8 mouse cellular contexts compared by ENCODE assay signal in the genomic region with DNA sequence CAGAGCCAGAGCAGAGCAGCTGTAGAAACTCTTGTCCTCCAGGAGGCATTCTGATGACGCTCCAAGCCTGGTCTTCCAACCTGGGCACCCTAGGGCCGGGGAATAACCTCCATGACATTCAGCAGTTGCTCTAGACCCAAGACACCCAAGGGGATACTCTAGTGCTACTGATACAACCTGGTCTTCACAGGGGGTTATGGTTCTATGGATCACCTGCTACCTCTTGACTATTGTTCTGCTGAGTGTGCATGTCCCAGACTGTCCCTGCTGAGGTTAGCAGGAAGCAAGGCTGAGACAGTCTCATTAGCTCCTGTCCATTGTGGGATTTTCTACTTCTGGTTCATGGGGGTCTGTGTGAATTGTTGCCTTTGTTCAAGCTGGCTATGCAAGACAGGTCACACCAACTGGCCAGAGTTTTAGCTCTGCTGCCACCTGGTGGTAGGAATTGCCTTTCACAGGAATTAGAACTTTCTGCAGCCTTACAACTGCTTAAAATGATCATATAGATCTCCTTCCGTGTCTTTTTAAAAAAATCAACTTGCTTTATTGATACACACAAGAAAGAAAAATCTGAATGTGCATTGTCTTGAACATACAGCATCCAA. TPM values are rescaled to one million over a fixed set of nuclear protein-coding genes. Genes with fewer than 3 reads are reported as not detected.
DNase-seq lines count a peak whose midpoint lies in the region; ATAC-seq and TF ChIP-seq lines count a peak whose summit lies in the region.
"Had no signal": no experiment of that assay in that cellular context is flagged by ENCODE, and none has a peak within 500 bp of the region (broad histone marks: within the 10 kb centered on the region; RNA-seq: fewer than 3 reads in every experiment).

No protein-coding gene starts in this region.

- no peak overlapping the region for H3K9ac ChIP-seq in intestine, embryonic 15.5 days
- H3K9ac ChIP-seq in midbrain, embryonic 12.5 days (replicated peaks) = no peak overlapping the region
- H3K9ac ChIP-seq: stomach, embryonic 15.5 days had no signal

- no peak overlapping the region for H3K4me2 ChIP-seq in intestine, embryonic 15.5 days (replicated peaks)
- H3K4me2 ChIP-seq in midbrain, embryonic 12.5 days (replicated peaks) = no peak overlapping the region
- H3K4me2 ChIP-seq: stomach, embryonic 15.5 days had no signal

- no peak overlapping the region for H3K4me3 ChIP-seq in cerebellum, adult 2 months (replicated peaks; ENCODE audit: insufficient read depth, low read depth, low read length)
- H3K4me3 ChIP-seq in intestine, embryonic 15.5 days (replicated peaks) = no peak overlapping the region
- H3K4me3 ChIP-seq in midbrain, embryonic 12.5 days = no peak overlapping the region
- H3K4me3 ChIP-seq: stomach, embryonic 15.5 days had no signal

- H3K4me1 ChIP-seq in cerebellum, adult 2 months (ENCODE audit: control insufficient read depth, insufficient read depth, low read length) = no peaks in the 10 kb centered on the region
- H3K4me1 ChIP-seq in intestine, embryonic 15.5 days (replicated peaks) = no peaks in the 10 kb centered on the region
- H3K4me1 ChIP-seq in midbrain, embryonic 12.5 days = no peaks in the 10 kb centered on the region
- H3K4me1 ChIP-seq: stomach, embryonic 15.5 days had no signal

- intact Hi-C loops in left cerebral cortex, postnatal 10 days (cut with DNase I) = loop anchor here (5.0 kb wide), 1 partner anchor 212 kb away; no protein-coding TSS in a partner anchor

- no peaks in the 10 kb centered on the region for H3K9me3 ChIP-seq in intestine, embryonic 15.5 days
- no peaks in the 10 kb centered on the region for H3K9me3 ChIP-seq in midbrain, embryonic 12.5 days
- H3K9me3 ChIP-seq: stomach, embryonic 15.5 days had no signal

- no peaks in the 10 kb centered on the region for H3K36me3 ChIP-seq in intestine, embryonic 15.5 days
- no peaks in the 10 kb centered on the region for H3K36me3 ChIP-seq in midbrain, embryonic 12.5 days
- H3K36me3 ChIP-seq: stomach, embryonic 15.5 days had no signal

- ATAC-seq in frontal cortex, adult (ENCODE audit: low TSS enrichment) = peak; percentile 58; the same call in 1 of the 2 replicates
- ATAC-seq in intestine, embryonic 15.5 days = peak; percentile 65; the same call in 1 of the 2 replicates
- peak; percentile 84 for ATAC-seq in midbrain, embryonic 12.5 days (ENCODE audit: low FRiP score, low read depth)

- DNase-seq in ZHBTc4 (ENCODE audit: low read depth, low spot score) = peak; percentile 80
- peak; percentile 60 to 75 for DNase-seq in cerebellum, adult 2 months
- peak; percentile 69 to 70 for DNase-seq in left cerebral cortex, postnatal 10 days (ENCODE audit: extremely low spot score in 1 of 2, low spot score in 2 of 2)
- peak; percentile 24 to 73 for DNase-seq in spleen, adult 18-20 months

- TF ChIP-seq POLR2A in cerebellum, adult 2 months (IDR thresholded peaks at IDR 0.05; ENCODE audit: borderline replicate concordance, insufficient read depth, low read length) = no peak

- no peaks in the 10 kb centered on the region for H3K27me3 ChIP-seq in cerebellum, adult 2 months (ENCODE audit: control insufficient read depth, insufficient read depth, low read length)
- H3K27me3 ChIP-seq in intestine, embryonic 15.5 days (replicated peaks) = no peaks in the 10 kb centered on the region
- no peaks in the 10 kb centered on the region for H3K27me3 ChIP-seq in midbrain, embryonic 12.5 days
- H3K27me3 ChIP-seq: stomach, embryonic 15.5 days had no signal

- 44% methylated on average over 3 of the region's 3 CpGs for WGBS in cerebellum, adult 2 months
- WGBS in intestine, embryonic 15.5 days = 48% methylated on average over 3 of the region's 3 CpGs
- WGBS in midbrain, embryonic 12.5 days = 47% methylated on average over 3 of the region's 3 CpGs

- no peak overlapping the region for H3K27ac ChIP-seq in cerebellum, adult 2 months (ENCODE audit: insufficient read depth, low read length)
- no peak overlapping the region for H3K27ac ChIP-seq in intestine, embryonic 15.5 days
- no peak overlapping the region for H3K27ac ChIP-seq in midbrain, embryonic 12.5 days (replicated peaks)
- H3K27ac ChIP-seq: stomach, embryonic 15.5 days had no signal

- TF ChIP-seq CTCF in cerebellum, adult 2 months (IDR thresholded peaks at IDR 0.05; ENCODE audit: borderline replicate concordance, insufficient read depth, low read depth, low read length) = peak; percentile 86

RNA-seq across cellular contexts. Expression of a gene that starts 30.8 kb away (rescaled TPM):
- 42.0 and 45.0 TPM in 2 replicates for polyA plus RNA-seq in cerebellum, adult 2 months (2012; rRNA removed)
- 111 and 142 TPM in 2 replicates for polyA plus RNA-seq in intestine, embryonic 15.5 days (2015; fragmentation: Nextera tagmentation; extraction: Ambion mirVana)
- total RNA-seq in left cerebral cortex, postnatal 10 days (2021) = 10 to 100 TPM; 27.0 to 31.0 TPM
- polyA plus RNA-seq in midbrain, embryonic 12.5 days (2016; fragmentation: Nextera tagmentation; extraction: Ambion mirVana) = 39.1 and 45.7 TPM in 2 replicates

RNA-seq across cellular contexts. Expression of a gene that starts 51.2 kb away (rescaled TPM):
- polyA plus RNA-seq in cerebellum, adult 2 months (2012; rRNA removed) = 3.5 and 3.9 TPM in 2 replicates
- 0.26 and 0.59 TPM in 2 replicates for polyA plus RNA-seq in intestine, embryonic 15.5 days (2015; fragmentation: Nextera tagmentation; extraction: Ambion mirVana)
- total RNA-seq in left cerebral cortex, postnatal 10 days (2021) = 10 to 100 TPM; 21.3 to 21.4 TPM
- polyA plus RNA-seq in midbrain, embryonic 12.5 days (2016; fragmentation: Nextera tagmentation; extraction: Ambion mirVana) = 0.18 and 0.37 TPM in 2 replicates
